Mouse (Mus musculus) thymus, adult 2 months (tissue): ENCODE results near the gene Vsig2.

ENCODE experiments used
- CTCF ChIP-seq: fragments of 200-500 bp; IDR thresholded peaks from 2 replicates; pipeline ENCODE4 v1.5.1; 2012; ENCODE audit warnings: mild to moderate bottlenecking, control low read depth, low read length, moderate library complexity, borderline replicate concordance; ENCODE audit not compliant: control insufficient read depth, poor library complexity, insufficient read depth; ENCODE audit errors: extremely low read depth
- POLR2A ChIP-seq: fragments of 200-500 bp; IDR thresholded peaks from 2 replicates; pipeline ENCODE4 v1.6.1; 2012; ENCODE audit warnings: mild to moderate bottlenecking, low read length, control low read depth, moderate library complexity; ENCODE audit not compliant: control insufficient read depth, poor library complexity, insufficient read depth; ENCODE audit errors: extremely low read depth

DNA sequence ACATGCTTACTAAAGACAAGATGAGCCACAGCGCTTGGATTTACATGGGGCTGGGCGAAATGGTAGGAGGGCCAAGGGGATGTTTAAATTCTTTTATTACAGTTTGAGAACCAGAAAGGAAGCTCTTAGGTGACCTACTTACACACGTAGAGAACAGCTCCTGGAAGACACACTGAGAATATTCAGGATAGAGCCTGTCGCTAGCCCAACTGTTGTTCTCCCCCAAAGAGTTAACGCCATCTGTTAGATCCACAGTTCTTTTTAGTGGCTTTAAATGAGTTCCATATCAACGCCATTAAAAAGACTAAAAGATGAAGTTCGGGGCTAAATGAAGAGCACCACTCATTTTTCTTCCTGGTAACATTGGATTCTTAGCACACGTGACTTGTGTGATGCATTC lies 20.1 kb upstream of the Vsig2 start:
- TF ChIP-seq CTCF: no peak
- no peak for TF ChIP-seq POLR2A
